In the genomic region with DNA sequence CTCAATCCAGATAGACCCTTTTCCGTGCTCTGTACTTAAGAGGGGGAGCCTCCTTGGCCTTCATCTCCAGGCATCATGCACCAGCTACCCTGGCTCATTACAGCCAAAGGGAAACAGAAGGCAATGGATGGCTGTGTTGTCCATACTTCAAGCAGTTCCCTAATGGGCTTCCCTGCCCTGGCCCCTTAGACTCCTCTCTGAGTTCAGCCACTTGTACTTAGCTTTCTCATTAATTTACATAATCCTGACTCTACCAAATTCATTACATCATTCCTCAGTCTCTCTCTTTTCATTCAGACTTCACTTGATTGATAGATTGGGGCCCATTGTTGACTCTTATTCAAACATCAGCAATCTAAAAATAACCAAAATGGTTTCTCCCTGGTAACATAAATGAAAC, we compare ENCODE assay signal across 24 mouse cellular contexts.
DNase-seq lines count a peak whose midpoint lies in the region; ATAC-seq and TF ChIP-seq lines count a peak whose summit lies in the region.
"Had no signal": no experiment of that assay in that cellular context is flagged by ENCODE, and none has a peak within 500 bp of the region (broad histone marks: within the 10 kb centered on the region; RNA-seq: fewer than 3 reads in every experiment).

No protein-coding gene starts in this region.

- H3K36me3 ChIP-seq in forebrain, embryonic 10.5 days (replicated peaks), result no peaks in the 10 kb centered on the region
- H3K36me3 ChIP-seq in forebrain, postnatal 0 days (ENCODE audit: insufficient read depth), result no peaks in the 10 kb centered on the region
- H3K36me3 ChIP-seq in midbrain, embryonic 12.5 days, result no peaks in the 10 kb centered on the region
- H3K36me3 ChIP-seq in midbrain, embryonic 13.5 days, result no peaks in the 10 kb centered on the region
- no peaks in the 10 kb centered on the region for H3K36me3 ChIP-seq in forebrain, embryonic 13.5 days (ENCODE audit: poor library complexity, severe bottlenecking)
- H3K36me3 ChIP-seq in forebrain, embryonic 16.5 days (ENCODE audit: control insufficient read depth, insufficient read depth), result no peaks in the 10 kb centered on the region
- H3K36me3 ChIP-seq: G1E; hindbrain, embryonic 12.5 days; hindbrain, embryonic 15.5 days had no signal

- no peak for TF ChIP-seq CTCF in forebrain, postnatal 0 days (IDR thresholded peaks at IDR 0.05; ENCODE audit: low read depth)

- H3K27me3 ChIP-seq in forebrain, embryonic 10.5 days (ENCODE audit: poor library complexity, severe bottlenecking), result peaks cover 28% of the 10 kb centered on the region
- no peaks in the 10 kb centered on the region for H3K27me3 ChIP-seq in forebrain, postnatal 0 days (ENCODE audit: insufficient read depth, low read length)
- no peaks in the 10 kb centered on the region for H3K27me3 ChIP-seq in midbrain, embryonic 12.5 days
- H3K27me3 ChIP-seq in midbrain, embryonic 13.5 days, result no peaks in the 10 kb centered on the region
- peaks cover 15% of the 10 kb centered on the region; the same call in 1 of the 2 replicates for H3K27me3 ChIP-seq in forebrain, embryonic 13.5 days
- H3K27me3 ChIP-seq in forebrain, embryonic 16.5 days (replicated peaks; ENCODE audit: control insufficient read depth, insufficient read depth, low read length), result no peaks in the 10 kb centered on the region
- H3K27me3 ChIP-seq: CH12.LX; hindbrain, embryonic 12.5 days; hindbrain, embryonic 15.5 days; Patski had no signal

- no peak overlapping the region for H3K9ac ChIP-seq in forebrain, postnatal 0 days
- no peak overlapping the region for H3K9ac ChIP-seq in midbrain, embryonic 12.5 days (replicated peaks)
- no peak overlapping the region for H3K9ac ChIP-seq in midbrain, embryonic 13.5 days (replicated peaks)
- H3K9ac ChIP-seq in forebrain, embryonic 13.5 days, result no peak overlapping the region
- no peak overlapping the region for H3K9ac ChIP-seq in forebrain, embryonic 16.5 days (replicated peaks; ENCODE audit: low read depth, low read length)
- H3K9ac ChIP-seq: hindbrain, embryonic 12.5 days; hindbrain, embryonic 15.5 days had no signal

- no peak for ATAC-seq in forebrain, postnatal 0 days
- ATAC-seq in midbrain, embryonic 12.5 days (ENCODE audit: low FRiP score, low read depth), result peak; percentile 68; the same call in 1 of the 2 replicates
- no peak for ATAC-seq in midbrain, embryonic 13.5 days
- ATAC-seq in forebrain, embryonic 13.5 days, result peak; percentile 88
- ATAC-seq in forebrain, embryonic 16.5 days, result peak; percentile 77
- ATAC-seq: intestine, postnatal 0 days; Patski had no signal

- 0 out of 2 replicates have a peak overlapping the region, but pooled peaks have one; percentile 25 for H3K27ac ChIP-seq in forebrain, embryonic 10.5 days
- no peak overlapping the region for H3K27ac ChIP-seq in forebrain, postnatal 0 days (ENCODE audit: low read depth, low read length)
- no peak overlapping the region for H3K27ac ChIP-seq in midbrain, embryonic 12.5 days (replicated peaks)
- no peak overlapping the region for H3K27ac ChIP-seq in midbrain, embryonic 13.5 days
- H3K27ac ChIP-seq in forebrain, embryonic 13.5 days, result no peak overlapping the region
- no peak overlapping the region for H3K27ac ChIP-seq in forebrain, embryonic 16.5 days (ENCODE audit: low read length)
- H3K27ac ChIP-seq: hindbrain, embryonic 12.5 days; hindbrain, embryonic 15.5 days had no signal

- 52% methylated on average over 1 of the region's 1 CpGs for WGBS in forebrain, embryonic 10.5 days
- 23% methylated on average over 1 of the region's 1 CpGs for WGBS in forebrain, postnatal 0 days
- 41% methylated on average over 1 of the region's 1 CpGs for WGBS in midbrain, embryonic 12.5 days
- WGBS in midbrain, embryonic 13.5 days, result 58% methylated on average over 1 of the region's 1 CpGs
- 9% methylated on average over 1 of the region's 1 CpGs for WGBS in forebrain, embryonic 13.5 days
- 35% methylated on average over 1 of the region's 1 CpGs for WGBS in forebrain, embryonic 16.5 days

- H3K4me3 ChIP-seq in forebrain, embryonic 10.5 days, result no peak overlapping the region
- H3K4me3 ChIP-seq in forebrain, postnatal 0 days (ENCODE audit: low read depth, low read length), result no peak overlapping the region
- no peak overlapping the region for H3K4me3 ChIP-seq in midbrain, embryonic 12.5 days
- no peak overlapping the region for H3K4me3 ChIP-seq in midbrain, embryonic 13.5 days (replicated peaks)
- no peak overlapping the region for H3K4me3 ChIP-seq in forebrain, embryonic 13.5 days
- H3K4me3 ChIP-seq in forebrain, embryonic 16.5 days (replicated peaks; ENCODE audit: low read length), result no peak overlapping the region
- H3K4me3 ChIP-seq: hindbrain, embryonic 12.5 days; hindbrain, embryonic 15.5 days had no signal

- no peak overlapping the region for H3K4me2 ChIP-seq in forebrain, postnatal 0 days (ENCODE audit: low read depth)
- no peak overlapping the region for H3K4me2 ChIP-seq in midbrain, embryonic 12.5 days (replicated peaks)
- H3K4me2 ChIP-seq in midbrain, embryonic 13.5 days (replicated peaks), result no peak overlapping the region
- H3K4me2 ChIP-seq in forebrain, embryonic 13.5 days, result no peak overlapping the region
- no peak overlapping the region for H3K4me2 ChIP-seq in forebrain, embryonic 16.5 days (ENCODE audit: low read length)
- H3K4me2 ChIP-seq: heart, embryonic 11.5 days; hindbrain, embryonic 12.5 days; hindbrain, embryonic 15.5 days had no signal

- peak; percentile 34 for DNase-seq in forebrain, embryonic 10.5 days (ENCODE audit: extremely low spot score, low spot score)
- DNase-seq in forebrain, postnatal 0 days, result no peak
- no peak for DNase-seq in left cerebral cortex, adult 11 months (ENCODE audit: low spot score)
- DNase-seq in frontal cortex, postnatal 10 days (ENCODE audit: low spot score in 2 of 2), result no peak
- DNase-seq: adrenal gland, postnatal 10 days; adrenal gland, postnatal 36 days; B cell, adult 2 months; cerebellum, adult 11 months; cerebellum, adult 2 months; cerebellum, adult 9-11 months; cerebellum, postnatal 25 days; gastrocnemius, postnatal 10 days; gastrocnemius, postnatal 36 days had no signal

- peaks cover 38% of the 10 kb centered on the region for H3K4me1 ChIP-seq in forebrain, embryonic 10.5 days
- H3K4me1 ChIP-seq in forebrain, postnatal 0 days (ENCODE audit: insufficient read depth), result 0 out of 2 replicates have a peak, but pooled peaks cover 3% of the 10 kb centered on the region
- H3K4me1 ChIP-seq in midbrain, embryonic 12.5 days, result peaks cover 6% of the 10 kb centered on the region; the same call in 1 of the 2 replicates
- 0 out of 2 replicates have a peak, but pooled peaks cover 6% of the 10 kb centered on the region for H3K4me1 ChIP-seq in midbrain, embryonic 13.5 days (replicated peaks)
- peaks cover 14% of the 10 kb centered on the region for H3K4me1 ChIP-seq in forebrain, embryonic 13.5 days
- H3K4me1 ChIP-seq in forebrain, embryonic 16.5 days (replicated peaks; ENCODE audit: control insufficient read depth, insufficient read depth, low read length), result peaks cover 7% of the 10 kb centered on the region; the same call in 1 of the 2 replicates
- H3K4me1 ChIP-seq: hindbrain, embryonic 12.5 days; hindbrain, embryonic 15.5 days had no signal

- no peaks in the 10 kb centered on the region for H3K9me3 ChIP-seq in forebrain, embryonic 10.5 days
- H3K9me3 ChIP-seq in forebrain, postnatal 0 days (ENCODE audit: low read length), result no peaks in the 10 kb centered on the region
- H3K9me3 ChIP-seq in midbrain, embryonic 12.5 days, result no peaks in the 10 kb centered on the region
- H3K9me3 ChIP-seq in midbrain, embryonic 13.5 days, result no peaks in the 10 kb centered on the region
- H3K9me3 ChIP-seq in forebrain, embryonic 13.5 days (replicated peaks), result no peaks in the 10 kb centered on the region
- H3K9me3 ChIP-seq in forebrain, embryonic 16.5 days (ENCODE audit: control insufficient read depth, low read length), result no peaks in the 10 kb centered on the region
- H3K9me3 ChIP-seq: hindbrain, embryonic 12.5 days; hindbrain, embryonic 15.5 days had no signal

Comparison
In these comparisons a context has a peak if more than half of its experiments do, and no peak if none do; other contexts are left out.
1. ATAC-seq: peak in midbrain, embryonic 12.5 days (single experiment), forebrain, embryonic 13.5 days (single experiment) and forebrain, embryonic 16.5 days (single experiment); none in forebrain, postnatal 0 days (single experiment) and midbrain, embryonic 13.5 days (single experiment).